Mouse (Mus musculus): Measurements from ENCODE around the gene Usp3. TPM values are rescaled to one million over a fixed set of nuclear protein-coding genes. Genes with fewer than 3 reads are reported as not detected.

Usp3 gene
- polyA plus RNA-seq, 1 experiment from 2014 or later, result 67.1 TPM

DNA sequence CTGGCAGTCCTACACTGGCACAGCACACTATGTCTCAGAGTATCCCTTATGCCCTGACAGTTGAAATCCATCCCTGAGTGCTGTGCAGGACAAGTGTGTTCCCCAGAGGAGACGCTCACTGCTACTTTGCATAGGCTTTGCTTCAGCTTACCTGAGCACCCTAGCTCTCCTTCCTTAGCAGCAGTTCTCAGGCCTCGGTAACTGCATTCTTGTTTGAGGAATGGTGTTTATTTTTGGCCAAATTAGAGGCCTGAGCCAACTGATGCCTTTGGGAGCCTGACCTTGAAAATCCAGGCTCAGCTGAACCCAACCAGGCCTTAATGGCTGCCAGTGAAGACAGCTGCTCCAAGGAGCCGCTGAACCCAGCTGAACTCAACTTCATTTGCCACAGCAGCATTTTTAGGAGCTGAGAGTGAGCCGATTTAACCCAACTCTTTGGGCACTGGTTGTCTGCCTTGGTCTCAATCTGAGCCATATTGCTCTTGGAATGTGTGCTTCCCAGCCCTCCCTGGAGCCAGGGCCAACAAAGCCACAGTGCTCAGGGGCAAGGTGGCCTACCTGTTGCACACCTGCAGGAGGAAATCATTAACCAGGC, 79.2 kb downstream of the Usp3 start:
- no peak overlapping the region; the same call in 1 of the 2 replicates for H3K9ac ChIP-seq (replicated peaks; ENCODE audit: low read length)
- no peak overlapping the region for H3K4me2 ChIP-seq (replicated peaks; ENCODE audit: low read depth, low read length)
- H3K36me3 ChIP-seq (ENCODE audit: insufficient read depth, low read length), result peaks cover 40% of the 10 kb centered on the region
- ATAC-seq (ENCODE audit: low FRiP score, low TSS enrichment), result no peak
- H3K9me3 ChIP-seq (ENCODE audit: low read length), result no peaks in the 10 kb centered on the region
- peak overlapping the region; percentile 99 for H3K27ac ChIP-seq (ENCODE audit: low read length)
- 76% methylated on average over 4 of the region's 4 CpGs for WGBS
- no peaks in the 10 kb centered on the region for H3K27me3 ChIP-seq (ENCODE audit: insufficient read depth, low read length)
- peaks cover 33% of the 10 kb centered on the region for H3K4me1 ChIP-seq (ENCODE audit: insufficient read depth, low read length)
- no peak overlapping the region for H3K4me3 ChIP-seq (ENCODE audit: low read length)

DNA sequence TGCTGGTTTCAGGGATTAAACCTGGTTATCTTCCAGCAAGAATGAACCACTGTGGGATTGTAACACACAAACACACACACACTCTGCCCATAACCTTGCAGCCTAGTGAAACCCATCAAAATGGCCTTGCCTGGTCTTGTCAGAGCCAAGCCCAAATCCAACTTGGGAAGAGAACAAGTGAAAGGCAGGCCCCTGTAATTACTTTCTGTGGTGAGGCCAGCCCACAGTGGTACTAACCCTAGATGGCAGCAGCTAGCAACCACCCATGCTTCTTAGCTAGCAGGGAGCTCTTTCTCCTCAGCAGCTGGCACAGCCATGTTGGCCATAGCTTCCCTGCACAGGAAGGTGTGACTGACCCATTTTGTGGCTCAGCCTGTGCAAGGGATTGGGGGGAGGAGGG, 79.8 kb downstream of the Usp3 start:
- no peaks in the 10 kb centered on the region for H3K9me3 ChIP-seq (ENCODE audit: low read length)
- H3K4me3 ChIP-seq (ENCODE audit: low read length), result no peak overlapping the region
- peaks cover 33% of the 10 kb centered on the region for H3K4me1 ChIP-seq (ENCODE audit: insufficient read depth, low read length)
- peak overlapping the region; percentile 86; the same call in 1 of the 2 replicates for H3K9ac ChIP-seq (replicated peaks; ENCODE audit: low read length)
- H3K4me2 ChIP-seq (replicated peaks; ENCODE audit: low read depth, low read length), result no peak overlapping the region
- ATAC-seq (ENCODE audit: low FRiP score, low TSS enrichment), result no peak
- peak overlapping the region; percentile 99 for H3K27ac ChIP-seq (ENCODE audit: low read length)
- H3K27me3 ChIP-seq (ENCODE audit: insufficient read depth, low read length), result no peaks in the 10 kb centered on the region
- peaks cover 39% of the 10 kb centered on the region for H3K36me3 ChIP-seq (ENCODE audit: insufficient read depth, low read length)

DNA sequence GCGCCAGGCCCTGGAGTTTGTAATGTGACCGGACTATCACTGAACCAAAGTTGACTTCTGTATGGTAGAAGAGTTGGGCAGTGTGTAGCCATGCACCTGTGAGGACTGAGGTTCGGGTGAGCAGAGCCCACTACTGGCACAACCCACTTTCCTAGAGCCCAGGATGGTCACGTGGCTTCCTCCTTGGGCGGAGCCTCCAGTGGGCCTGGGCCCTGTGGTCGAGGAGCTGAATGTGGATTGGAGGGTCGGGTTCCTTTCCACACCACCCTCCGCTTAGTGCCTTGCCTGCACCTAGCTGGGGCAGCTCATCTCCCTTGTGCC, 80.6 kb downstream of the Usp3 start:
- peak overlapping the region; percentile 86 for H3K9ac ChIP-seq (replicated peaks; ENCODE audit: low read length)
- peaks cover 33% of the 10 kb centered on the region for H3K36me3 ChIP-seq (ENCODE audit: insufficient read depth, low read length)
- no peaks in the 10 kb centered on the region for H3K9me3 ChIP-seq (ENCODE audit: low read length)
- H3K27ac ChIP-seq (ENCODE audit: low read length), result peak overlapping the region; percentile 99
- peak overlapping the region; percentile 97 for H3K4me2 ChIP-seq (replicated peaks; ENCODE audit: low read depth, low read length)
- H3K27me3 ChIP-seq (ENCODE audit: insufficient read depth, low read length), result no peaks in the 10 kb centered on the region
- peaks cover 33% of the 10 kb centered on the region for H3K4me1 ChIP-seq (ENCODE audit: insufficient read depth, low read length)
- ATAC-seq (ENCODE audit: low FRiP score, low TSS enrichment), result peak; percentile 91
- peak overlapping the region; percentile 68 for H3K4me3 ChIP-seq (ENCODE audit: low read length)
- 1% methylated on average over 8 of the region's 8 CpGs for WGBS

DNA sequence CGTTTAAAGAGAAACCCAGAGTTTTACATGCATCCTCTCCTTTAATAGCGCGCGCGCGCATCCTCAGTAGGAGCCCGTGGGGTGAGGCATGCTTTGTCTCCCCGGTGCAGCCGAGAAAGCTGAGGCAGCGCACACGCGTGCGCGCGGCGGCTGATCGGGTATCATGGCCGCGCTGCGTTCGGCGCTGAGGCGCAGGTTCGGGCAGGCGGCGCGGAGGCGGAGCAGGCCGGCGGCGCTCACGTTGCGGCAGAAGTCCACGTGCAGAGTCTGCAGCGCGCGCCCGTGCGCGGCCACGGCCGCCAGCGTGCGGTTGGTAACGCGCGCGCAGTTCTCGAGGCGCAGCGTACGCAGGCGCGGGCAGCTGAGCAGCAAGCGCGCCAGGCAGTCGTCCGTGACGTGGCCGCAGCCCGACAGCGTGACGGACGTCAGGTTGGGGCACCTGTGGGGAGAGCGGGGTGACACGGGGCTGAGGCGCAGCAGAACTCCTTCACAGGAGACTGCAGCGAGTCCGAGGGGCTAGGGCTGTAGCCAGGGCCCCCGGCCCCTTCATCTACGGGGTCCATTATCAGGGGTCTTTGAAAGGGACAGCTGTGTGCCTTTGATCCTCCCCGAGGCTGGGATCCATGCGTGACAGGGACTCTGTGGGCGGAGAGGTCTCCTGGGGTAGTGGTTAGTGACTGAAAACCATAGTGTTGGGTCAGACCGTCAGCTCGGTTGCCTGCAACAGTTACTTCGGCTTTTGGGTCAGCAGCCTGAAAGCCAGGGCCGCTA, 81.2 kb downstream of the Usp3 start:
- Histone ChIP-seq H3K9me3 (ENCODE audit: low read length) (no peaks in the 10 kb centered on the region), H3K4me2 (replicated peaks; ENCODE audit: low read depth, low read length) (peak overlapping the region; percentile 97), H3K27ac (ENCODE audit: low read length) (peak overlapping the region; percentile 99), H3K4me3 (ENCODE audit: low read length) (peak overlapping the region; percentile 68), H3K9ac (replicated peaks; ENCODE audit: low read length) (peak overlapping the region; percentile 86), H3K36me3 (ENCODE audit: insufficient read depth, low read length) (peaks cover 28% of the 10 kb centered on the region), H3K27me3 (ENCODE audit: insufficient read depth, low read length) (no peaks in the 10 kb centered on the region), H3K4me1 (ENCODE audit: insufficient read depth, low read length) (peaks cover 33% of the 10 kb centered on the region)
- peak; percentile 88 for ATAC-seq (ENCODE audit: low FRiP score, low TSS enrichment)
- WGBS, result under 1% methylated on average over 78 of the region's 78 CpGs

DNA sequence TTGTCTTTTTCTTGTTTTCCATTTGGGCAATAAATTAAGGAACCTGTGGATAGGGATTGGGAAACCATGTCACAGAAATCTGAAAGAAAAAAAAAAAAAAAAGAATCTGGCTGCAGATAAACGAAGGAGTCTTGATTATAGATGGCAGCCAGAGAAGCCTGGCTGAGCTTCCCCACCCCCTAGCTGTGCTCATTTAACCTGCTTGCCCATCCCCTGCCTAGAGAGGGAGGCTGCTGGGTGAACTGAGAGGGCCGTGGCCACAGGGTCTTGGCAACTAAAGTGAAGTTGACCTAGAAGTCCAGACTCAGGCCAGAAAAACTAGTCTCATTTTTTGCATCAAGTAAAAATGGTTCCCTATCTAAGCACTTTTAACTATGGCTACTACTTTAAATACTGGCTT, 82.0 kb downstream of the Usp3 start:
- Histone ChIP-seq H3K9ac (replicated peaks; ENCODE audit: low read length) (peak overlapping the region; percentile 86), H3K4me1 (ENCODE audit: insufficient read depth, low read length) (peaks cover 33% of the 10 kb centered on the region), H3K4me3 (ENCODE audit: low read length) (peak overlapping the region; percentile 68), H3K27me3 (ENCODE audit: insufficient read depth, low read length) (no peaks in the 10 kb centered on the region), H3K4me2 (replicated peaks; ENCODE audit: low read depth, low read length) (peak overlapping the region; percentile 97), H3K9me3 (ENCODE audit: low read length) (no peaks in the 10 kb centered on the region), H3K36me3 (ENCODE audit: insufficient read depth, low read length) (peaks cover 24% of the 10 kb centered on the region), H3K27ac (ENCODE audit: low read length) (peak overlapping the region; percentile 99)
- ATAC-seq (ENCODE audit: low FRiP score, low TSS enrichment), result no peak
- 3% methylated on average over 2 of the region's 2 CpGs for WGBS

DNA sequence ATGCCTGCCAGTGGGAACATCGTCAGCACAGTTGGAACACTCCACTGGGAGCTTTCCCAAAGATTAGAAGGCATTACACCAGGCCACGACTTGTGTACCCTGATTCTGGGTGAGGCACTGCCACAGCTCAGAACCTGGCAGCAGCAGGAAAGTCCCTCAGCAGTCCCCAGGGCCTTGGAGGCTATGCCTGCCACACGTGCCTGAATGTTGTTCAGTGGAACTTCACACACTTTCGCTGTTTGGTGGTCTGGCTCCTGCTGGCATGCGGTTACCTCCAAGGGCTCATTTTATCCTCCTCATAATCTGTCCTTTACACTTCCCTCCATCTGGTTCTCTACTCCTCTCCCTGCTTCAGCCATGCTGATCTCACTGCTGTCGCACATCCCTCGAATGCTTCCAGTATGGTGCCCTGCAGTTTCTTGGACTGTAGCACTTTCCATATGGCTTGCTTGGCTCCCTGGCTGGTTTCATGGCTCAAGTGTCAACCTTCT, 82.5 kb downstream of the Usp3 start:
- H3K4me1 ChIP-seq (ENCODE audit: insufficient read depth, low read length), result peaks cover 35% of the 10 kb centered on the region
- ATAC-seq (ENCODE audit: low FRiP score, low TSS enrichment), result no peak
- H3K4me2 ChIP-seq (replicated peaks; ENCODE audit: low read depth, low read length), result peak overlapping the region; percentile 97
- 80% methylated on average over 7 of the region's 7 CpGs for WGBS
- H3K9ac ChIP-seq (replicated peaks; ENCODE audit: low read length), result peak overlapping the region; percentile 86
- H3K27ac ChIP-seq (ENCODE audit: low read length), result peak overlapping the region; percentile 37; the same call in 1 of the 2 replicates
- peaks cover 23% of the 10 kb centered on the region for H3K36me3 ChIP-seq (ENCODE audit: insufficient read depth, low read length)
- no peak overlapping the region for H3K4me3 ChIP-seq (ENCODE audit: low read length)
- no peaks in the 10 kb centered on the region for H3K27me3 ChIP-seq (ENCODE audit: insufficient read depth, low read length)
- H3K9me3 ChIP-seq (ENCODE audit: low read length), result no peaks in the 10 kb centered on the region

DNA sequence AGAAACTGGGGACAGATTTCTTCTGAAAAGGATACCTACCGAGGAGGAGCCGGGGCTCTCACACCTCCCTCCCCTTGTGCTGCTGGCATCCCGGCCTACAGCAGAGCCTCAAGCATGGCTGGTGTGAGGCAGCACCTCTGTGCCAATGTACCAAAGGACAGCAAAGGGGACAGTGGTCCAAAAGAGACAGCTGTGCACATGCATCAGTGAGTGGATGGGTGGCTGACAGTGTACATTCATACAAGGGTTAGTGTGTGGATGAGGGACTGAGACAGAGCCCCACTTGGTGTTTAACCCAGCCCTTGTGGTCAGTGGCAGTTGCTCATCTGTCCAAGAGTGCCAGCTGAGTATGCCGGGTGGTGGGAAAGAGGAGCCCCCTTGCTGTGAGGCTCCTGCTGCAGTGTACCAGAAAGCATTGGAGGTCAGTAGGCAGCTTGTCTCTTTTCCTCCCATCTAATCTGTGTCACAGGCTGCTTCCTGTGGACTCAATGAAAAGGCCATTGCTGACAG, 84.0 kb downstream of the Usp3 start:
- Histone ChIP-seq H3K4me3 (ENCODE audit: low read length) (no peak overlapping the region), H3K4me1 (ENCODE audit: insufficient read depth, low read length) (peaks cover 31% of the 10 kb centered on the region), H3K27me3 (ENCODE audit: insufficient read depth, low read length) (no peaks in the 10 kb centered on the region), H3K36me3 (ENCODE audit: insufficient read depth, low read length) (peaks cover 35% of the 10 kb centered on the region), H3K9ac (replicated peaks; ENCODE audit: low read length) (no peak overlapping the region), H3K9me3 (ENCODE audit: low read length) (no peaks in the 10 kb centered on the region), H3K27ac (ENCODE audit: low read length) (no peak overlapping the region), H3K4me2 (replicated peaks; ENCODE audit: low read depth, low read length) (no peak overlapping the region)
- ATAC-seq (ENCODE audit: low FRiP score, low TSS enrichment), result no peak
- WGBS, result 70% methylated on average over 4 of the region's 4 CpGs

DNA sequence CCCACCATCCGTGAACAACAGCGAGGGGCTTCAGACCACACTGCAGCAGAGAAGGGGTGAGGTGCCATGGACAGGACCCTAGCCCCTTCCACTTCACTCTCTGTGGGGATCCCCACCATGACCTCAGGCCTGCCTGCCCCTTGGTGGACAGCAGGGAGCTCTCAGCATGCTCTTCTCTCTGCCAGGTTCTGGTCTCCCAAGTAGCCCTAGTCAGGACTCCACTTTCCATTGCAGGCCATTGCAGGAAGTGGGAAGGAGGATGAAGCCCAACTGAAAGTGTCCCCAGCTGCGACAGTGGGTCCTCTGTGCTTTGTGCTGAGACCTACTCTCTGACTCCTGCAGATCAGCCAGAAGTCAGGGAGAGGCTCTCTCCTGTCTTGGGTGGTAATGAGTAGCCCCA, 85.3 kb downstream of the Usp3 start:
- Histone ChIP-seq H3K9ac (replicated peaks; ENCODE audit: low read length) (no peak overlapping the region), H3K9me3 (ENCODE audit: low read length) (no peaks in the 10 kb centered on the region), H3K27ac (ENCODE audit: low read length) (no peak overlapping the region), H3K27me3 (ENCODE audit: insufficient read depth, low read length) (no peaks in the 10 kb centered on the region), H3K4me1 (ENCODE audit: insufficient read depth, low read length) (peaks cover 18% of the 10 kb centered on the region), H3K4me2 (replicated peaks; ENCODE audit: low read depth, low read length) (no peak overlapping the region), H3K36me3 (ENCODE audit: insufficient read depth, low read length) (peaks cover 35% of the 10 kb centered on the region), H3K4me3 (ENCODE audit: low read length) (no peak overlapping the region)
- ATAC-seq (ENCODE audit: low FRiP score, low TSS enrichment), result no peak
- 83% methylated on average over 3 of the region's 3 CpGs for WGBS

DNA sequence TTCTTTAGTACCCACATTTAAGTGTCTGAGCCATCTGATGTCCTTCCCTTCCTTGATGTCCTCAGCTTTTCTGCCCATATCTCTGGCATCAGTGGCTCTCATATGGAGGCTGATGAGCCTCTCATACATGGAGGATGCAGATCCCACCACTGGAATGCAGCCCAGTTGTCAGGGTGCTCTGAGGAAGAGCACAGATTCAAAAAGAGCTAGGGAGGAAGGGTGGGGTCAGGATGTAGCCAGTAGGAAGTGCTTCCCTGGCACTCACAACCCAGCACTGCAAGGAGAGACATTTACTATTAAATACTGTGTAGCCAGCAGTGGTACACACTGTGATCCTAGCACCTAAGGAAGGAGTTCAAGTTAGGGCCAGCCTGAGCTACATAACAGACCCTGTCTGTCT, 86.5 kb downstream of the Usp3 start:
- no peak for ATAC-seq (ENCODE audit: low FRiP score, low TSS enrichment)
- H3K4me3 ChIP-seq (ENCODE audit: low read length), result no peak overlapping the region
- H3K36me3 ChIP-seq (ENCODE audit: insufficient read depth, low read length), result peaks cover 42% of the 10 kb centered on the region
- H3K9me3 ChIP-seq (ENCODE audit: low read length), result no peaks in the 10 kb centered on the region
- peaks cover 16% of the 10 kb centered on the region for H3K4me1 ChIP-seq (ENCODE audit: insufficient read depth, low read length)
- no peak overlapping the region for H3K4me2 ChIP-seq (replicated peaks; ENCODE audit: low read depth, low read length)
- no peaks in the 10 kb centered on the region for H3K27me3 ChIP-seq (ENCODE audit: insufficient read depth, low read length)
- no peak overlapping the region for H3K9ac ChIP-seq (replicated peaks; ENCODE audit: low read length)
- no peak overlapping the region for H3K27ac ChIP-seq (ENCODE audit: low read length)

DNA sequence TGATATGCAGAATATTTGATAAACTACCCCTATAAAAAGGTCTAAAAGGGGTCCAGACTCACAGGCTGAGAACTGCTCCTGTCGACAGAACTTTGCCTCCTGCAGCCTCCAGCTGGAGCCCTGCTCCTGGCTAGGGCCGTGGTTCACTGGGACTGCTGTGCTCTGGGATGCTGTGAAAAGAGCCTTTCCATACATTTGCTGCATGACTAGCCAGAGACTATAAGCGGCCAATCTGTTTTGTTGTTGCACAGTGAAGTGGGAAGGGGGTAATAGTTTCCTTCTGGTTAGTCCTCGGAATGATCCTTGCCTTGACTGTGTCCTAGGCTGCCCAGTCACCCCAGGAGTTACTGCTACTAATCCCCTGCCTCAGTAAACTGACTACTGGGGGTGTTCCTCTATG, 86.9 kb downstream of the Usp3 start:
- Histone ChIP-seq H3K4me1 (ENCODE audit: insufficient read depth, low read length) (peaks cover 15% of the 10 kb centered on the region), H3K4me3 (ENCODE audit: low read length) (no peak overlapping the region), H3K36me3 (ENCODE audit: insufficient read depth, low read length) (peaks cover 45% of the 10 kb centered on the region), H3K27ac (ENCODE audit: low read length) (no peak overlapping the region), H3K4me2 (replicated peaks; ENCODE audit: low read depth, low read length) (no peak overlapping the region), H3K27me3 (ENCODE audit: insufficient read depth, low read length) (no peaks in the 10 kb centered on the region), H3K9me3 (ENCODE audit: low read length) (no peaks in the 10 kb centered on the region), H3K9ac (replicated peaks; ENCODE audit: low read length) (no peak overlapping the region)
- 62% methylated on average over 4 of the region's 4 CpGs for WGBS
- ATAC-seq (ENCODE audit: low FRiP score, low TSS enrichment), result no peak

Data from kidney, embryonic 16.5 days (tissue).